Mouse (Mus musculus) lung, embryonic 15.5 days (tissue): ENCODE measurements around the gene Galnt10. TPM values are rescaled to one million over a fixed set of nuclear protein-coding genes. Genes with fewer than 3 reads are reported as not detected.
A peak's percentile ranks its signal among the peaks of the same experiment; 100 is the strongest.

ENCODE experiments used
- ATAC-seq: fragments of 200-750 bp; cut with Nextera tagmentation; 2 replicates; pipeline ENCODE4 v1.8.0; 2017; ENCODE audit warnings: moderate number of reproducible peaks, borderline replicate concordance; ENCODE audit not compliant: low FRiP score, low TSS enrichment; ENCODE audit errors: extremely low read depth
- H3K27ac ChIP-seq: fragments of 300-500 bp; sonication (generic); 2 replicates; pipeline ENCODE4 v1.5.1; 2015; ENCODE audit warnings: moderate library complexity, mild to moderate bottlenecking, inconsistent platforms
- H3K27me3 ChIP-seq: fragments of 300-500 bp; sonication (generic); 2 replicates; pipeline ENCODE4 v1.6.1; 2015; ENCODE audit warnings: inconsistent platforms
- H3K36me3 ChIP-seq: fragments of 300-500 bp; sonication (generic); 2 replicates; pipeline ENCODE4 v1.6.1; 2015; ENCODE audit warnings: inconsistent platforms
- H3K4me1 ChIP-seq: fragments of 300-500 bp; sonication (generic); 2 replicates; pipeline ENCODE4 v1.6.1; 2015; ENCODE audit warnings: inconsistent platforms
- H3K4me2 ChIP-seq: fragments of 300-500 bp; sonication (generic); 2 replicates; pipeline ENCODE4 v1.6.1; 2015; ENCODE audit warnings: inconsistent platforms, mild to moderate bottlenecking, moderate library complexity
- H3K4me3 ChIP-seq: fragments of 300-500 bp; sonication (generic); 2 replicates; pipeline ENCODE4 v1.5.1; 2015; ENCODE audit warnings: mild to moderate bottlenecking, inconsistent platforms
- H3K9ac ChIP-seq: fragments of 300-500 bp; sonication (generic); 2 replicates; pipeline ENCODE4 v1.6.1; 2015; ENCODE audit warnings: inconsistent platforms
- H3K9me3 ChIP-seq: fragments of 300-500 bp; sonication (generic); 2 replicates; pipeline ENCODE4 v1.6.1; 2016; ENCODE audit warnings: inconsistent platforms
- WGBS: fragments of 180-500 bp; shearing (Covaris S2); methylation state at CpG from one replicate; pipeline ENCODE4 v1.1.7; 2015; 5-methylcytosine and 5-hydroxymethylcytosine counted together
- polyA plus RNA-seq: library from polyadenylated mRNA; unstranded; fragments of >200 nt; fragmentation: Nextera tagmentation; extraction: Ambion mirVana; gene quantifications from 2 replicates; pipeline ENCODE4 v1.2.1, GENCODE M21; 2015

The Galnt10 gene
- polyA plus RNA-seq, 1 experiment from 2014 or later = 15.3 TPM

DNA sequence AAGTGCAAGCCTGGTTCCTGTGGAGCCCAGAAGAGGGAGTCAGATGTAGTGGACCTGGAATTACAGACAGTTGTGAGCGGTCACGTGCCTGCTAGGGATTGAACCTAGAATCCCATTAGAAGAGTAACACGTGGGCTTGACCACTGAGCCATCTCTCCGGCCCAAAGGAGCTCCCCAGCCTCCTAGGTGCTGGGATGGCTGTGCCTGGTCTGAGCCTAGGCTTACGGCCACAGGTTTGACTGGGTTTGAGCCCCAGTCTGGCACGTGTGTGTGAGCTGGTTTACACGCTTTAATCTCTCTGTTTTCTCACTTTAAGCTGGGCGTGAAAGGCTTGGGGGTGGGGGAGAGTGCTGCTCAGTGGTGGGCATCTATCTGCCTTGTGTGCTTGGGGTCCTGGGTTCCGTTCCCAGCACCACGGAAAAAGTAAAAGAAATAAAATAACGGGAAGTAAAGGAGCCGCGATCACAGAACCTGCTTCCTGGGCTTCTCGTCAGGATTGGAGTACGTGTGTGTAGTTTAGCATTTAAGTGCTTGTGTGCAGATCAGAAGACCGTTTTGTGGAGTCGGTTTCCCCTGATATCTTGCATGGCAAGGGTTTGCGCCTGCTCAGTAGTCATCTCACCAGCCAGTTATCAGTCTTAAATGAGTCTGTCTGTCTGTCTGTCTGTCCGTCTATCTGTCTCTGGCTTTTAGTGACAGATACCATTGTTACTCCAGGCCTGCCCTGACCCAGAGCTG lies 16.4 kb downstream of the Galnt10 start:
- no peaks in the 10 kb centered on the region for H3K27me3 ChIP-seq
- ATAC-seq = no peak
- H3K4me1 ChIP-seq = peaks cover 6% of the 10 kb centered on the region; the same call in 1 of the 2 replicates
- WGBS = 86% methylated on average over 19 of the region's 19 CpGs
- H3K4me2 ChIP-seq = no peak overlapping the region
- H3K9ac ChIP-seq = no peak overlapping the region
- no peaks in the 10 kb centered on the region for H3K36me3 ChIP-seq
- H3K9me3 ChIP-seq = no peaks in the 10 kb centered on the region
- no peak overlapping the region for H3K27ac ChIP-seq
- H3K4me3 ChIP-seq = no peak overlapping the region

- Histone ChIP-seq H3K4me1 (peaks cover 6% of the 10 kb centered on the region; the same call in 1 of the 2 replicates), H3K27ac (no peak overlapping the region), H3K4me3 (no peak overlapping the region), H3K4me2 (no peak overlapping the region), H3K27me3 (no peaks in the 10 kb centered on the region), H3K9me3 (no peaks in the 10 kb centered on the region), H3K36me3 (no peaks in the 10 kb centered on the region), H3K9ac (no peak overlapping the region)
- no peak for ATAC-seq
- 84% methylated on average over 4 of the region's 4 CpGs for WGBS
Observed at GRCm38 (mm10) chr11:57662231-57662630, 17.0 kb downstream of the Galnt10 start.

DNA sequence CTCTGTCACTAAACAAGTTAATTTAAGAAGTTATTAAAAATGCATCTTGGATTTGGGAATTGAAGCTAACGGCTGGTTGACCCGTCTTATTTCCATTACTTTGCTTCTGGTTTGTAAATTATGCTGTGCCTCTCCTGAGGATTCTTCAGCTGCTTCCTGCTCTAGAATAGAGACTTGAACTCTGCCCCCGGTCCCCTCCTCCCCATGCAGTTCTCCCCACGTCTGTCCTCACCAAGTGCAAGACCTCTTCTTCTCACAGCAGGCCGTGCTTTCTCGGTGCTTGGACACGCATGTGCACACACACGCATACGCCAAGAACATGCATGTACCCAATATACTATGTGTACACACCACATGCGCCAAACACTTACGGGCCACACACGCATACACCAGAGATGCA lies 18.0 kb downstream of the Galnt10 start:
- Histone ChIP-seq H3K9me3 (no peaks in the 10 kb centered on the region), H3K36me3 (no peaks in the 10 kb centered on the region), H3K9ac (no peak overlapping the region), H3K4me1 (0 out of 2 replicates have a peak, but pooled peaks cover 6% of the 10 kb centered on the region), H3K4me2 (no peak overlapping the region), H3K4me3 (no peak overlapping the region), H3K27me3 (no peaks in the 10 kb centered on the region), H3K27ac (no peak overlapping the region)
- 83% methylated on average over 12 of the region's 12 CpGs for WGBS
- ATAC-seq = no peak

DNA sequence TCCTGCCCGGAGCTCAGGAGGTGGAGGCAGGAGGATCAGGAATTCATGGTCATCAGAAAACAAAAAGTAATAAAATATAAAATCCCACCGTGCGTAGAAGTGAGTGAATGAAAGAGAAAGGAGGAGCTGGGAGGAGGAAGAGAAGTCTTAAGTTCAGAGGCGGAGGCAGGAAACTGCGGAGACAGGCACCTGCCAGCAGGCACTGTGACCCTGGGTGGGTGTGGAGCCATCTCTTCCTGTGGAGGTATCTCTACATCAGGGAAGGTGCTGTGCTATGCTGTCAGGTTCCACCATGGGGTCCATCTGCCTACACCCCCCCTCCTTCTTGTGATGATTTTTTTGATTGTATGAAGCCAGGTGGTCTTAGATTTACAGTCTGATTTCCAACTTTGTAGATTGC lies 19.5 kb downstream of the Galnt10 start:
- H3K9me3 ChIP-seq = no peaks in the 10 kb centered on the region
- H3K27ac ChIP-seq = no peak overlapping the region
- no peak overlapping the region for H3K4me2 ChIP-seq
- H3K4me3 ChIP-seq = no peak overlapping the region
- H3K9ac ChIP-seq = no peak overlapping the region
- H3K27me3 ChIP-seq = no peaks in the 10 kb centered on the region
- WGBS = 68% methylated on average over 5 of the region's 5 CpGs
- ATAC-seq = no peak
- H3K36me3 ChIP-seq = no peaks in the 10 kb centered on the region
- 0 out of 2 replicates have a peak, but pooled peaks cover 6% of the 10 kb centered on the region for H3K4me1 ChIP-seq

GRCm38 (mm10) chr11:57668271-57668670 lies 23.0 kb downstream of the Galnt10 start:
- ATAC-seq = no peak
- H3K4me2 ChIP-seq = no peak overlapping the region
- no peaks in the 10 kb centered on the region for H3K9me3 ChIP-seq
- H3K27ac ChIP-seq = no peak overlapping the region
- WGBS = 77% methylated on average over 8 of the region's 8 CpGs
- H3K4me1 ChIP-seq = peaks cover 19% of the 10 kb centered on the region
- no peaks in the 10 kb centered on the region for H3K36me3 ChIP-seq
- no peaks in the 10 kb centered on the region for H3K27me3 ChIP-seq
- no peak overlapping the region for H3K4me3 ChIP-seq
- H3K9ac ChIP-seq = no peak overlapping the region

- H3K4me1 ChIP-seq = peaks cover 28% of the 10 kb centered on the region
- WGBS = 59% methylated on average over 6 of the region's 6 CpGs
Observed at GRCm38 (mm10) chr11:57669522-57669921, 24.3 kb downstream of the Galnt10 start.

GRCm38 (mm10) chr11:57671120-57671697 lies 26.0 kb downstream of the Galnt10 start:
- no peak overlapping the region for H3K27ac ChIP-seq
- H3K4me2 ChIP-seq = no peak overlapping the region
- 0 out of 2 replicates have a peak, but pooled peaks have one; percentile 25 for ATAC-seq
- 9% methylated on average over 5 of the region's 5 CpGs for WGBS
- H3K4me3 ChIP-seq = no peak overlapping the region
- H3K9ac ChIP-seq = no peak overlapping the region
- no peaks in the 10 kb centered on the region for H3K36me3 ChIP-seq
- H3K4me1 ChIP-seq = peaks cover 30% of the 10 kb centered on the region
- H3K9me3 ChIP-seq = no peaks in the 10 kb centered on the region
- no peaks in the 10 kb centered on the region for H3K27me3 ChIP-seq

More at GRCm38 (mm10) chr11:57669522-57669921, 24.3 kb downstream of the Galnt10 start:
- Histone ChIP-seq H3K27me3 (no peaks in the 10 kb centered on the region), H3K9ac (no peak overlapping the region), H3K9me3 (no peaks in the 10 kb centered on the region), H3K27ac (no peak overlapping the region), H3K4me2 (no peak overlapping the region), H3K4me3 (no peak overlapping the region), H3K36me3 (no peaks in the 10 kb centered on the region)
- no peak for ATAC-seq

- peak; percentile 48; the same call in 1 of the 2 replicates for ATAC-seq
- no peak overlapping the region for H3K9ac ChIP-seq
- peaks cover 30% of the 10 kb centered on the region for H3K4me1 ChIP-seq
- no peak overlapping the region for H3K27ac ChIP-seq
- H3K4me3 ChIP-seq = no peak overlapping the region
- H3K4me2 ChIP-seq = no peak overlapping the region
- H3K9me3 ChIP-seq = no peaks in the 10 kb centered on the region
- H3K36me3 ChIP-seq = no peaks in the 10 kb centered on the region
- WGBS = 42% methylated on average over 10 of the region's 10 CpGs
- no peaks in the 10 kb centered on the region for H3K27me3 ChIP-seq
Observed at GRCm38 (mm10) chr11:57671797-57672196, 26.6 kb downstream of the Galnt10 start.

GRCm38 (mm10) chr11:57672995-57673394 lies 27.8 kb downstream of the Galnt10 start:
- H3K27me3 ChIP-seq = no peaks in the 10 kb centered on the region
- H3K9ac ChIP-seq = no peak overlapping the region
- H3K4me2 ChIP-seq = no peak overlapping the region
- H3K9me3 ChIP-seq = no peaks in the 10 kb centered on the region
- no peak overlapping the region for H3K4me3 ChIP-seq
- ATAC-seq = no peak
- no peak overlapping the region for H3K27ac ChIP-seq
- H3K4me1 ChIP-seq = peaks cover 30% of the 10 kb centered on the region
- WGBS = 72% methylated on average over 9 of the region's 9 CpGs
- no peaks in the 10 kb centered on the region for H3K36me3 ChIP-seq

DNA sequence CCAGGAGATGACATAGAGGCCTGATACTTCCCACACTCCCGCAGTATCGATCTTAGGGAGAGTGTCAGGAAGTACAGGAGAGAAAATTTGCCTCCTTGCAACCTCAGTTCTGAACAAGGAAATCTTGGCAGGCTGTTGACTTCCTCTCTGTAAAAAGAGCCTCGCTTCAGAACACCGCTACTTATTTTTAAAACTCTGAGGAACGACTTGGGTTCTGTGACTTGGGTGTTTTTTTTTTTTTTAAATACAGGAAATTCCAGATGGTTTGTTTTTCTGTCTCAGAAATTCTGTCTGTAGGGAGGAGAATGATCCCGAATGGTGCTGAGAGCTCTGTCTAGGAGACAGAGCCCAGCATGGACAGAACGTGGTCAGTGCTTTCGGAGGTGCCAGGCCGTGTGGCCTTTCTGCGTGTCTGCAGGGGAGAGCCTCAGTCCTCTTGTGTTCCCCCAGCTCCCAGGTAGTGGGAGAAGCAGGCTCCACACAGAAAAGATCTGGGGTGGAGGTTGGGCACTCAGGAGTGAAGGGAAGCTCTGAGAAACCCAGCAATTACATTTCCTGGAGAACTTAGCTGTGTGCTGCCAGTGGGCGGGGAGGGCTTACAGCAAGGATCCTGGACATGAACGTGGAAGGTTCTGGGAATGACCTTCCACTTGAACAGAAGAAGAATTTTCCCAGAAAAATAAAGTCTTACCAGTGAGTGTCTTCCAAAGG lies 28.9 kb downstream of the Galnt10 start:
- Histone ChIP-seq H3K36me3 (no peaks in the 10 kb centered on the region), H3K4me3 (no peak overlapping the region), H3K9ac (no peak overlapping the region), H3K4me1 (peaks cover 30% of the 10 kb centered on the region), H3K27ac (peak overlapping the region; percentile 81), H3K4me2 (no peak overlapping the region), H3K27me3 (no peaks in the 10 kb centered on the region), H3K9me3 (no peaks in the 10 kb centered on the region)
- ATAC-seq = no peak
- WGBS = 25% methylated on average over 12 of the region's 12 CpGs

DNA sequence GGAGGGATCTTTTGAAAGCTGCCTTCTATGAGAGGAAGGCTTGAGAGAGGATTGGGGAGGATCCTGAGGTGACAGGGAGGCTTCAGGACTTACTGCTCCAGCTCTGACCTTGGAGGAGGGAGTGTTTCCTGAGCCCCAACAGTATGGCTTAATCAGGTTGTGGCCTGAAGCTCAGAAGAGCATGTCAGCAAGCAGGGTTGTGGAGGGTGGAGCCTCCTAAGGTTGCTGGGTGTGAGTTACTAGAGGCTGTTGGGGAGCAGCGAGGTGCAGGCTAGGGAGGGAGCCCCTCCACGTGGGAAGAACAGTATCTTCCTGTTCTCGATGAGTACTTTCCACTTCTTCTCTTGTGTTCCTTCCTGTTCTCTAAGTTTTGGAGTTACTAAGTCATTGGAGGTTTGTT lies 32.0 kb downstream of the Galnt10 start:
- H3K4me3 ChIP-seq = no peak overlapping the region
- no peak for ATAC-seq
- no peak overlapping the region for H3K4me2 ChIP-seq
- no peaks in the 10 kb centered on the region for H3K9me3 ChIP-seq
- peaks cover 18% of the 10 kb centered on the region for H3K4me1 ChIP-seq
- H3K27ac ChIP-seq = no peak overlapping the region
- H3K27me3 ChIP-seq = no peaks in the 10 kb centered on the region
- H3K36me3 ChIP-seq = no peaks in the 10 kb centered on the region
- no peak overlapping the region for H3K9ac ChIP-seq
- 48% methylated on average over 3 of the region's 3 CpGs for WGBS

GRCm38 (mm10) chr11:57682589-57682988 lies 37.3 kb downstream of the Galnt10 start:
- Histone ChIP-seq H3K27ac (no peak overlapping the region), H3K36me3 (no peaks in the 10 kb centered on the region), H3K4me2 (no peak overlapping the region), H3K27me3 (peaks cover 4% of the 10 kb centered on the region; the same call in 1 of the 2 replicates), H3K9ac (no peak overlapping the region), H3K4me3 (no peak overlapping the region), H3K4me1 (peaks cover 13% of the 10 kb centered on the region), H3K9me3 (no peaks in the 10 kb centered on the region)
- ATAC-seq = no peak
- WGBS = 35% methylated on average over 7 of the region's 7 CpGs
